ENCODE assay signal across 9 mouse cellular contexts in genomic region chr8:13254019-13254418, GRCm38 (mm10). TPM values are rescaled to one million over a fixed set of nuclear protein-coding genes. Genes with fewer than 3 reads are reported as not detected.
DNase-seq lines count a peak whose midpoint lies in the region; ATAC-seq and TF ChIP-seq lines count a peak whose summit lies in the region.
"Had no signal": no experiment of that assay in that cellular context is flagged by ENCODE, and none has a peak within 500 bp of the region (broad histone marks: within the 10 kb centered on the region; RNA-seq: fewer than 3 reads in every experiment).

Gene Adprhl1, minus strand, starts transcription at chr8:13254162.

- TF ChIP-seq EP300 in ES-Bruce4 (IDR thresholded peaks at IDR 0.05; ENCODE audit: insufficient read depth, low read depth, low read length): no peak

- no peak within 1 kb of the TSS for H3K27ac ChIP-seq in ES-Bruce4 (ENCODE audit: insufficient read depth, low read length)
- H3K27ac ChIP-seq in forebrain, embryonic 12.5 days: no peak within 1 kb of the TSS
- peak within 1 kb of the TSS; percentile 98 for H3K27ac ChIP-seq in heart, embryonic 16.5 days (ENCODE audit: low read length)
- H3K27ac ChIP-seq in liver, embryonic 16.5 days (ENCODE audit: low read length): no peak within 1 kb of the TSS
- no peak within 1 kb of the TSS for H3K27ac ChIP-seq in neural tube, embryonic 15.5 days (replicated peaks)
- H3K27ac ChIP-seq: limb, embryonic 12.5 days had no signal

- H3K4me2 ChIP-seq in forebrain, embryonic 12.5 days: no peak within 1 kb of the TSS
- H3K4me2 ChIP-seq in heart, embryonic 16.5 days (ENCODE audit: low read depth, low read length): peak within 1 kb of the TSS; percentile 62
- H3K4me2 ChIP-seq in liver, embryonic 16.5 days (ENCODE audit: low read depth, low read length): no peak within 1 kb of the TSS
- no peak within 1 kb of the TSS for H3K4me2 ChIP-seq in neural tube, embryonic 15.5 days
- H3K4me2 ChIP-seq: limb, embryonic 12.5 days had no signal

- no peaks in the 10 kb centered on the region for H3K9me3 ChIP-seq in ES-Bruce4 (replicated peaks; ENCODE audit: control insufficient read depth, insufficient read depth, low read length, poor library complexity, severe bottlenecking)
- no peaks in the 10 kb centered on the region for H3K9me3 ChIP-seq in forebrain, embryonic 12.5 days
- H3K9me3 ChIP-seq in heart, embryonic 16.5 days (replicated peaks; ENCODE audit: control insufficient read depth, low read length): no peaks in the 10 kb centered on the region
- no peaks in the 10 kb centered on the region for H3K9me3 ChIP-seq in liver, embryonic 16.5 days (replicated peaks; ENCODE audit: control insufficient read depth, low read length)
- no peaks in the 10 kb centered on the region for H3K9me3 ChIP-seq in neural tube, embryonic 15.5 days (replicated peaks)
- H3K9me3 ChIP-seq: limb, embryonic 12.5 days had no signal

- no peaks in the 10 kb centered on the region for H3K4me1 ChIP-seq in ES-Bruce4 (ENCODE audit: control insufficient read depth, insufficient read depth, low read length)
- no peaks in the 10 kb centered on the region for H3K4me1 ChIP-seq in forebrain, embryonic 12.5 days
- peaks cover 21% of the 10 kb centered on the region for H3K4me1 ChIP-seq in heart, embryonic 16.5 days (ENCODE audit: control insufficient read depth, insufficient read depth, low read length)
- H3K4me1 ChIP-seq in liver, embryonic 16.5 days (ENCODE audit: control insufficient read depth, low read depth, low read length): no peaks in the 10 kb centered on the region
- no peaks in the 10 kb centered on the region; the same call in 1 of the 2 replicates for H3K4me1 ChIP-seq in neural tube, embryonic 15.5 days

- no peak within 1 kb of the TSS for H3K4me3 ChIP-seq in ES-Bruce4 (ENCODE audit: low read depth, low read length)
- no peak within 1 kb of the TSS for H3K4me3 ChIP-seq in forebrain, embryonic 12.5 days (replicated peaks)
- peak within 1 kb of the TSS; percentile 66 for H3K4me3 ChIP-seq in heart, embryonic 16.5 days (ENCODE audit: low read length)
- H3K4me3 ChIP-seq in liver, embryonic 16.5 days (ENCODE audit: low read depth, low read length): no peak within 1 kb of the TSS
- no peak within 1 kb of the TSS for H3K4me3 ChIP-seq in neural tube, embryonic 15.5 days (replicated peaks)
- H3K4me3 ChIP-seq: limb, embryonic 12.5 days had no signal

- peak; percentile 99 for TF ChIP-seq CTCF in ES-Bruce4 (IDR thresholded peaks at IDR 0.05; ENCODE audit: low read depth, low read length)

- H3K36me3 ChIP-seq in ES-Bruce4 (ENCODE audit: control insufficient read depth, insufficient read depth, low read length, poor library complexity, severe bottlenecking): no peaks in the 10 kb centered on the region
- peaks cover 30% of the 10 kb centered on the region for H3K36me3 ChIP-seq in forebrain, embryonic 12.5 days (replicated peaks)
- peaks cover 23% of the 10 kb centered on the region for H3K36me3 ChIP-seq in heart, embryonic 16.5 days (ENCODE audit: control insufficient read depth, insufficient read depth)
- no peaks in the 10 kb centered on the region; the same call in 1 of the 2 replicates for H3K36me3 ChIP-seq in liver, embryonic 16.5 days (ENCODE audit: control insufficient read depth, insufficient read depth)
- peaks cover 36% of the 10 kb centered on the region for H3K36me3 ChIP-seq in neural tube, embryonic 15.5 days

- H3K27me3 ChIP-seq in ES-Bruce4 (ENCODE audit: control insufficient read depth, insufficient read depth, low read length, poor library complexity, severe bottlenecking): no peaks in the 10 kb centered on the region
- no peaks in the 10 kb centered on the region for H3K27me3 ChIP-seq in forebrain, embryonic 12.5 days
- no peaks in the 10 kb centered on the region for H3K27me3 ChIP-seq in heart, embryonic 16.5 days (ENCODE audit: control insufficient read depth, insufficient read depth, low read length)
- H3K27me3 ChIP-seq in liver, embryonic 16.5 days (ENCODE audit: control insufficient read depth, insufficient read depth, low read depth, low read length): no peaks in the 10 kb centered on the region
- no peaks in the 10 kb centered on the region for H3K27me3 ChIP-seq in neural tube, embryonic 15.5 days (replicated peaks)

- no peak for TF ChIP-seq POLR2A in ES-Bruce4 (IDR thresholded peaks at IDR 0.05; ENCODE audit: insufficient read depth, low read length)

- no peak within 1 kb of the TSS for H3K9ac ChIP-seq in ES-Bruce4 (ENCODE audit: low read depth, poor library complexity, severe bottlenecking)
- no peak within 1 kb of the TSS for H3K9ac ChIP-seq in forebrain, embryonic 12.5 days
- H3K9ac ChIP-seq in heart, embryonic 16.5 days (ENCODE audit: low read length): peak within 1 kb of the TSS; percentile 78
- no peak within 1 kb of the TSS for H3K9ac ChIP-seq in liver, embryonic 16.5 days (ENCODE audit: low read depth, low read length)
- no peak within 1 kb of the TSS for H3K9ac ChIP-seq in neural tube, embryonic 15.5 days (replicated peaks)
- H3K9ac ChIP-seq: limb, embryonic 12.5 days had no signal

- WGBS in forebrain, embryonic 12.5 days: 35% methylated on average over 8 of the region's 8 CpGs
- 14% methylated on average over 8 of the region's 8 CpGs for WGBS in heart, embryonic 16.5 days
- WGBS in liver, embryonic 16.5 days (ENCODE audit: insufficient replicate concordance): 30% methylated on average over 8 of the region's 8 CpGs
- 31% methylated on average over 8 of the region's 8 CpGs for WGBS in neural tube, embryonic 15.5 days

- ATAC-seq in forebrain, embryonic 12.5 days (ENCODE audit: low FRiP score): 0 out of 2 replicates have a peak, but pooled peaks have one; percentile 57
- ATAC-seq in heart, embryonic 16.5 days (replicated peaks; ENCODE audit: extremely low read depth, insufficient read depth, low FRiP score): peak; percentile 91
- ATAC-seq in liver, embryonic 16.5 days (ENCODE audit: low read depth): peak; percentile 50
- peak; percentile 73 for ATAC-seq in neural tube, embryonic 15.5 days (ENCODE audit: low FRiP score)

- peak; percentile 41 for DNase-seq in c-Kit-positive CD71-positive TER-119-negative erythroid progenitor cells, embryonic 14.5 days (ENCODE audit: low read depth)
- peak; percentile 87 to 89 for DNase-seq in kidney, postnatal 4 days
- DNase-seq in testis, postnatal 10 days (ENCODE audit: low spot score): peak; percentile 90

RNA-seq across cellular contexts. Expression of gene Adprhl1, which starts in this region (rescaled TPM):
- not detected in 2 replicates for polyA plus RNA-seq in ES-Bruce4 (2011; ENCODE audit: insufficient read depth, insufficient read length, low read depth, missing spikeins)
- 0.13 TPM in 1 of 2 replicates, not detected in the other for polyA plus RNA-seq in forebrain, embryonic 12.5 days (2016; fragmentation: Nextera tagmentation; extraction: Ambion mirVana)
- 250 and 252 TPM in 2 replicates for polyA plus RNA-seq in heart, embryonic 16.5 days (2015; fragmentation: Nextera tagmentation; extraction: Ambion mirVana)
- 0.34 and 0.77 TPM in 2 replicates for polyA plus RNA-seq in liver, embryonic 16.5 days (2015; fragmentation: Nextera tagmentation; extraction: Ambion mirVana)
- 1.1 and 1.8 TPM in 2 replicates for polyA plus RNA-seq in neural tube, embryonic 15.5 days (2015; fragmentation: Nextera tagmentation; extraction: Ambion mirVana)

Comparison
In these comparisons a context has a peak if more than half of its experiments do, and no peak if none do; other contexts are left out.
1. RNA of gene Adprhl1 (polyA plus RNA-seq): 250 to 252 TPM in heart, embryonic 16.5 days; 1.1 to 1.8 TPM in neural tube, embryonic 15.5 days, 0.34 to 0.77 TPM in liver, embryonic 16.5 days, not detected in ES-Bruce4 and 0.13 TPM in forebrain, embryonic 12.5 days; every median in the first group is over 10 times any median in the second.
2. Peak in ATAC-seq in forebrain, embryonic 12.5 days; RNA of the gene not detected or under 1 TPM.
3. Peak in ATAC-seq in liver, embryonic 16.5 days; RNA of the gene not detected or under 1 TPM.
4. Peak in every context shown above with its lines, with median percentiles within 50 percentile points of each other: DNase-seq and ATAC-seq.